Mouse (Mus musculus): ENCODE measurements at regions not wholly inside any gene's neighbourhood (a gene's known extent, or its start where the extent isn't known, plus 50 kb on each side); places are given as distances from the start of the nearest gene placed in this dataset.
A peak's percentile ranks its signal among the peaks of the same experiment; 100 is the strongest.

DNA sequence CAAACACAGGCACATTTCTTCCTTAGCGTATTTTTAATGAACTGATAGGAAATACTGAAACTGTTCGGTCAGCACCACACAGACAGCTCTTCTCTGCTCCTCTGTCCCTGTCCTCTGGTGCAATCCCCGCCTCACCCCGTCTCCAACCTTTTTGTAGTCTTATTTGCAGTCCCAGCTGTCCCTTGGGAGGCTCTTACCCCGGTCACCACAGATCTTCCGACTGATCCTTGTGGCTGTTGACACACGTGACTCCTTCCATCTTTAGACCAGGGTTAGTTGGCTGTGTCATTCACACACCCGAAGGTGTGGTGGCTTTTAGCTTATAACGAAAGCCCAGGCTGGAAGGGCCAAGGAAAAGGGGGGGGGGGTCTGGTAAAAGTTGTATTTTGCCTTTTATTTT is 56.4 kb downstream of the Cyp26a1 start:
- ATAC-seq (ENCODE audit: insufficient number of reproducible peaks, low FRiP score, low TSS enrichment): no peak

- no peak for ATAC-seq (ENCODE audit: insufficient number of reproducible peaks, low FRiP score, low TSS enrichment)
Observed at GRCm38 (mm10) chr19:37755372-37755771, 57.8 kb downstream of the Cyp26a1 start.

- ATAC-seq (ENCODE audit: insufficient number of reproducible peaks, low FRiP score, low TSS enrichment): no peak
Observed at GRCm38 (mm10) chr19:37769376-37769775, 71.8 kb downstream of the Cyp26a1 start.

- ATAC-seq (ENCODE audit: insufficient number of reproducible peaks, low FRiP score, low TSS enrichment): no peak
Observed at GRCm38 (mm10) chr19:37771956-37772355, 74.4 kb downstream of the Cyp26a1 start.

- no peak for ATAC-seq (ENCODE audit: insufficient number of reproducible peaks, low FRiP score, low TSS enrichment)
Observed at GRCm38 (mm10) chr19:37774551-37774950, 77.0 kb downstream of the Cyp26a1 start.

DNA sequence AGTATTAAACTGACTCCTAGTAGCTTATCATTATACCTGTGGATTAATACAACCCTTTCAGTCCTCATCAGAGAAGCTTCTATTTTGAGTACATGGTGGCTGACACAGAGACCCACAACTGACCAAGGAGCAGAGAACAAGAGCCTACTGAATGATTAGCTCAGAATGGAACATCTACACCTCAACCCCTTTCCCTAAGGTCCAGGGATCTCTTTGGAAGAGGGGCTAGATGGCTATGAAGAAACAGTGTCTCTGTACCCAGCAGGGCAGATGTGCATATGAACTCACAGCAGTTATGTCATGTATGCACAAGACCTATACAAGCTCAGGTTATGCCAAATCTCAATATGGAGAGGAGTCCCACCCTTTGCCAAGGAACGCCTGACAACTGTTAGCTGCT is 77.4 kb downstream of the Cyp26a1 start:
- ATAC-seq (ENCODE audit: insufficient number of reproducible peaks, low FRiP score, low TSS enrichment): no peak

- ATAC-seq (ENCODE audit: insufficient number of reproducible peaks, low FRiP score, low TSS enrichment): no peak
Observed at GRCm38 (mm10) chr19:37777961-37778360, 80.4 kb downstream of the Cyp26a1 start.

GRCm38 (mm10) chr19:37778568-37778967 is 81.0 kb downstream of the Cyp26a1 start:
- no peak for ATAC-seq (ENCODE audit: insufficient number of reproducible peaks, low FRiP score, low TSS enrichment)

DNA sequence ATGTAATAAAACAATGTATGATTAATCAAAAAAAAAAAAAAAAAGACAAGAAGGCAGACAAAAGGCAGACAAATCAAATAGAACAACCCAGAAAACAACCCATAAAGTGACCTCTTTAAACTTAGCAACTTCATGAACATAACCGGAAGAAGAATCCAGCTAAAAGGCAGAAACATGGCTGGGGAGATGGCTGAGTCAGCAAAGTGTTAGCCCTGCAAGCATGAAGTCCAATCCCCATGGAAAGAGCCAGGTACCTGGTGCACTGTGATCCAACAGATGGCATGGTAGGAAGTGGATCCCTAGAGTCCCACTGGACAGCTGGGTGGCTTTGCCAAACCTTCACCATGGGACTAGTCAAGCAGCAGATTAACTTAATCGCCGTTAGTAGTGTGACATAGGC is 90.9 kb downstream of the Cyp26a1 start:
- ATAC-seq (ENCODE audit: insufficient number of reproducible peaks, low FRiP score, low TSS enrichment): no peak

DNA sequence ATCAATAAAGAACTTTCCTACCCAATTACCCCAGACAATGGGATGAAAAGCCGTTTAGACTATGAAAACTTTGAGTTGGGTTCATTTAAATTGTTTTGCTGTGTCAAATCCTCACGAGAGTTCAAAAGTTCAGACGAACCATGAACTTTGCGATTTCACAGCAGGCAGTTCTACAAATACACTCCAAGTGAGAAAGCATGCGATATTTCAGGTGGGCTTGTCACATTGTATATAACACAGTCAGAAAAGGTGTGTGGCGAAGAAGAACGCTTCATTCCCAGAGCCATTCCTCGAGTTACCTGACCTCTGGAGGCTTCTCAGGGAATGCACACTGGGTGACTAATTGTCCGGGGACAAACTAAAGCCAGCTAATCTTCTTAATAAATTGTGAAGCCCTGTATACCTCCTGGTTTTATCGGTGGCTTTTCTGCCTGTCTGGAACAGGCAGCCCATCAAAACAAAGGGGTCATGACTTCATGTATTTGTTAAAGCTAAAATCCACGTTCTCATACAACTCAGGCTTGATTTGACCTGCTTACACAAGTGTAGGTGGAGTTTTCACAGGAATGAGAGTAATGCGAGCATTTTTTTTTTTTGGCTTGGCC is 92.1 kb downstream of the Cyp26a1 start:
- ATAC-seq (ENCODE audit: insufficient number of reproducible peaks, low FRiP score, low TSS enrichment): no peak

DNA sequence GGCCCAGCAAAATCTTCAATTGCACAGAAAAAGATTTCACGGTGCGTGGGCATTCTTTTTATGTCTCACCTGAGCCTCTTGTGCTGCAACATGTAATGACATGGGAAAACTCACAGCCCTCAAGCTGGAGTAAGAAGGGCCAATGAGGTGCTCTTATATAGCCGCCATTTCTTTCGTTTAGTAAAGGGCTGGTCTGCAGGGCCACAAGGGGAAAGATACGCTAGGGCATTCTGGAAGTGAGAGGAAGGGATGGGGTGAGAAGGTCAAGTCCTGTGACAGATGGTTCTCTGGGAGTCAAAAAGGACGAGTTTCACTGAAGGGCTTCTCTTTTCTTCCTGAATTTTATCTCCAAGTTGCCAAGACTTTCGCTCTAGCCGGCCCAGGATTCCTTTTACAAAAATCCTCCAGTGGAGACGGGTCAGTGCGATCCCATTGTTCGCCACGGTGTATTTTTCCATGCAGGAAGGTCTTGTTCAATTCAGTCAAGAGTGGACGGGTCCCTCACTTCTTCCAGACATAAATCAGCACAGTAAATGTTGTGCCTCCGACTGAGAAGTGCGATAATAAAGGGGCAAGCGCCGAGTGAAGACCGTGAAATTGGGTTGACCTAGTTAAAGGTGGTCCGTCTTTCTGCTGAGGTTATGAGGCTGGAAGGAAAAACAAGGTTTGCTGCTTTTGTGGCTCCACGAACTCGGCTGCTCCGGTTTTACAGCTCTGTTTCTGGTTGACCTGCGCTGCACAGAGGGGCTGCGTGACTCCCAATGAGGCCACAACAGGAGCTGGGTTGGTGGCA is 92.9 kb downstream of the Cyp26a1 start:
- ATAC-seq (ENCODE audit: insufficient number of reproducible peaks, low FRiP score, low TSS enrichment): peak; percentile 10; the same call in 1 of the 2 replicates

DNA sequence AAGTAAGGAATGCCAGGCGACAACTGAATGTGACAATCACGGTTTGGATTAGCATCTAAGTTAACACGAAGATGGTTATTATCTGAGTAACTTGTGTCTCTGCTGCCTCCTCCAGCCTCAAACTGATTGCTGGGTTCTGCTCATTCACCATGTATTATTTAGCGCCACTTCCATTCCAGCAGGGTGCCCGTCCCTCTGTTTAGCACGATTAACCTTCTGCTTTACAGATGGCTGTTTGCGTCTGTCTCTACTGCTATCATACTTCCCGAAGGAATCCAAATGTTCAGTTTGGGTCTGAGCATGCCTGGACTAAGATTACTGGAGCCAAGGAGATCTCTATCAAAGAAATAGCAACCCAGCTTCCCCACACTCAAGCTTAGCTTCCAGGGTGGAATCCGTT is 95.6 kb downstream of the Cyp26a1 start:
- ATAC-seq (ENCODE audit: insufficient number of reproducible peaks, low FRiP score, low TSS enrichment): no peak

- no peak for ATAC-seq (ENCODE audit: insufficient number of reproducible peaks, low FRiP score, low TSS enrichment)
Observed at GRCm38 (mm10) chr19:37795552-37796343, 98.2 kb downstream of the Cyp26a1 start.

- ATAC-seq (ENCODE audit: insufficient number of reproducible peaks, low FRiP score, low TSS enrichment): no peak
Observed at GRCm38 (mm10) chr19:37800161-37800660, 102.6 kb downstream of the Cyp26a1 start.

- ATAC-seq (ENCODE audit: insufficient number of reproducible peaks, low FRiP score, low TSS enrichment): no peak
Observed at GRCm38 (mm10) chr19:37809666-37810065, 112.1 kb downstream of the Cyp26a1 start.

DNA sequence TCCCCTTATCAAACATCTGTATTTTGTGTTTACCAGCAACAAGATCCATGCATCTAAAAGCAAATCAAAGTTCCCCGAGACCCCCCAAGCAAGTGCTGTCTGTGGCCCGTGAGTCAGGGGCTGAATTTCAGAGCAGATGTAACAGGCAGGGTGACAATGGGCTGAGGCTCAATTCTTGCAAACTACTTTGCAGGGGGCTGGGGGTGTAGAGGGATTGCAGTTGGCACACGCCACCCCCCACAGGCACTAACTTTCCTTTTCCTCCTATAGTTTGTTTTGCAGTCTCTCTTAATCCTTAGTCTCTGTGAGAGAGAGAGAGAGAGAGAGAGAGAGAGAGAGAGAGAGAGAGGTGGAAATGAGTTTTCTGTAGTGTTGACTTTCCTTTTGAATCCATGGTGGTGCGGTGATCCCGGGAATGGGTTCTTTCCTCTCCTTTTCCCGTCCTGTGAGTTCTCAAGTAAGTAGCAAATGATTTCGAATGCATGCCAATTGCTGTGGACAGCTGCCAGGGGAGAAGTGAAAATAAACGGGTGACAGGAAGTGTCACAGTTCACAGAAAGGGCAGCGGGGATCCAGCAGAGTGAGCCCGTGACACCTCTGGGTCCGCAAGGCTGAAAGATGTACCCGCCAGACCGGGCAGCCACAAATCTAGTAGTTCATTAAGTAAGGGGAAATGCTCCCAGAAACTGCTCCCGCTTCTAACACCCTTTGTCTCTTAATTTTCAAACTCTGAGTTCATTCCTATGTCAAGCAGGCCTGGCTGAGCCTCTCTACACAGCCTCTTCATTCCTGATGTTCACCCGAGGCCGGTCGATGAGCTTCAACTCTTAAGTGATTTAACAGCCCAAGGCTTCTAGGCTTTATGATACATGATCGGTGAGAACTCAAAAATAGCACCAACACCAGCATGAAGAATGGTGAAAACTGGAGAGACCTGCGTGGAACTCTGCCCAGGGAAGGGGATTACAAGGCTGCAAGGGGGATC is 116.8 kb downstream of the Cyp26a1 start:
- no peak for ATAC-seq (ENCODE audit: insufficient number of reproducible peaks, low FRiP score, low TSS enrichment)

GRCm38 (mm10) chr19:37815627-37816026 is 118.0 kb downstream of the Cyp26a1 start:
- ATAC-seq (ENCODE audit: insufficient number of reproducible peaks, low FRiP score, low TSS enrichment): no peak

DNA sequence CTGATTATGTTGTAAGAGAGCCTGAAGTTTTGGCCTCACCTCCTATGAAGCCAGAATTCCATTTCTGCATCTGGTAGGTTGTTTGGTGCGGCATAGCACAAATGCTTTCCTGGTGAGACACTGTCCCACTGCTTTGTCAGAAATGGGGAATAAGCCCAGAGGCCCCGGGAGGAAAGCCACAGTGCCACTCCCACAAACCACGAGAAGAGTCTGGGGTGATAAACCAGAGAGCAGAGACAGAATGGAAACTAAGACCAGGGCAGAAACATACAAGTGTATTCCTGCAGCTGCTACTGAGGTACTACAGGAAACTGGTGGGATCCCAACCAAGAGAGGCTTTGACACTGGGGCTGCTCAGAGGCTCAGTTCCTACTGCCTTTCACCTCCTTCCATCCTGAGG is 123.6 kb downstream of the Cyp26a1 start:
- no peak for ATAC-seq (ENCODE audit: insufficient number of reproducible peaks, low FRiP score, low TSS enrichment)

DNA sequence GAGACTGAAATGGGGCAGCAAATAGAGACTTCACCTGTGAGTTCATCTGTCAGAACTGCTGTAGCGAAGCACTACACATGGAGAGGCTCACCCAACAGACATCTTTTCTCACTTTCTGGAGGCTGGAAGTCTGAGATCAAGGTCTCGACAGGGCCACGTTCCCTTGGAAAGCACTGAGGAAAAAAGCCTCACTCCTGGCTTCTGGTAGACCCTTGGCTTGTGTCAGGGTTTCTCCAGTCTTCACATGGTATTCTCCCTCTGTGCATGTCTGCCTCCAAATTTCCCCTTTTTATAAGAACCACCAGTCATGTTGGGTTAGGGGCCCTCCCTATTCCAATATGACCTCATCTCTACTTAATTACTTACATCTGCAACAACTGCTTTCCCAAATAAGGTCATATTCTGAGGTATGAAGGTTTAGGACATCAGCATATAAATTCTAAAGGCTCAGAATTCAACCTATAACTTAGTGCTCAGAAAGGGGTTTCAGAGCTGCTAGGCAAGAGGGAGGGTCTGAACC is 124.1 kb downstream of the Cyp26a1 start:
- no peak for ATAC-seq (ENCODE audit: insufficient number of reproducible peaks, low FRiP score, low TSS enrichment)

- no peak for ATAC-seq (ENCODE audit: insufficient number of reproducible peaks, low FRiP score, low TSS enrichment)
Observed at GRCm38 (mm10) chr19:37824155-37824554, 126.6 kb downstream of the Cyp26a1 start.

Data from cerebellum, adult (tissue).